Mouse (Mus musculus) spleen, adult 2 months (tissue): ENCODE data around the gene Dynlt1f. TPM values are rescaled to one million over a fixed set of nuclear protein-coding genes. Genes with fewer than 3 reads are reported as not detected.
"Not testable (repeated sequence)": the region's sequence is repeated elsewhere in the genome, so short reads cannot be mapped to it uniquely, and the experiment has no call there.

Experiments used
- DNase-seq, 2 experiments: peaks; one replicate each; pipeline versions ENCODE4 v3.0.0 to v3.0.0-alpha.2; 2012 to 2021; ENCODE audit warnings: low spot score in 2 of 2, low read depth in 1 of 2
- H3K27ac ChIP-seq: fragments of 200-500 bp; 2 replicates; pipeline ENCODE4 v1.5.1; 2012; ENCODE audit warnings: low read length, inconsistent platforms; ENCODE audit not compliant: insufficient read depth
- H3K27me3 ChIP-seq: fragments of 200-500 bp; 2 replicates; pipeline ENCODE4 v1.6.1; 2012; ENCODE audit warnings: mild to moderate bottlenecking, moderate library complexity, low read length, inconsistent platforms; ENCODE audit not compliant: control insufficient read depth, insufficient read depth
- H3K36me3 ChIP-seq: fragments of 200-500 bp; 2 replicates; pipeline ENCODE4 v1.6.1; 2012; ENCODE audit warnings: mild to moderate bottlenecking, low read length, inconsistent platforms; ENCODE audit not compliant: control insufficient read depth, insufficient read depth
- H3K4me1 ChIP-seq: fragments of 200-500 bp; 2 replicates; pipeline ENCODE4 v1.6.1; 2011; ENCODE audit warnings: inconsistent platforms; ENCODE audit not compliant: control insufficient read depth, insufficient read depth, insufficient read length
- H3K4me3 ChIP-seq: fragments of 200-500 bp; 2 replicates; pipeline ENCODE4 v1.5.1; 2011; ENCODE audit warnings: mild to moderate bottlenecking, inconsistent platforms; ENCODE audit not compliant: insufficient read depth, insufficient read length; ENCODE audit errors: extremely low read depth
- WGBS: fragments of 180-500 bp; shearing (Covaris S2); methylation state at CpG from one replicate; pipeline ENCODE4 v1.1.7; 2018; 5-methylcytosine and 5-hydroxymethylcytosine counted together
- polyA plus RNA-seq: library from polyadenylated mRNA; depleted of rRNA; stranded (reverse); fragments of >200 nt; gene quantifications from 2 replicates; pipeline ENCODE4 v1.2.3, GENCODE M21; 2012

The Dynlt1f gene
- polyA plus RNA-seq, 1 experiment: 41.8 TPM

GRCm38 (mm10) chr17:6661093-6661816 is 5.6 kb upstream of the Dynlt1f start:
- not testable (repeated sequence) for DNase-seq, H3K27me3 ChIP-seq, H3K27ac ChIP-seq, H3K4me3 ChIP-seq, H3K36me3 ChIP-seq, H3K4me1 ChIP-seq
- 24% methylated on average over 9 of the region's 11 CpGs for WGBS

GRCm38 (mm10) chr17:6660589-6660988 is 4.9 kb upstream of the Dynlt1f start:
- H3K4me1 ChIP-seq, H3K4me3 ChIP-seq, H3K27me3 ChIP-seq, DNase-seq, H3K36me3 ChIP-seq, H3K27ac ChIP-seq: not testable (repeated sequence)
- WGBS: 73% methylated on average over 6 of the region's 6 CpGs

GRCm38 (mm10) chr17:6658801-6659200 is 3.1 kb upstream of the Dynlt1f start, which contains the start of gene Sytl3:
Gene Sytl3, plus strand, starts transcription at chr17:6659093.
- 15% methylated on average over 5 of the region's 7 CpGs for WGBS
- not testable (repeated sequence) for H3K27ac ChIP-seq, H3K4me3 ChIP-seq, H3K27me3 ChIP-seq, H3K4me1 ChIP-seq, H3K36me3 ChIP-seq
- DNase-seq: peak in 1 of 2 experiments; percentile 33

GRCm38 (mm10) chr17:6656471-6656870 is 771 bp upstream of the Dynlt1f start:
- WGBS: 90% methylated on average over 1 of the region's 3 CpGs
- not testable (repeated sequence) for H3K4me3 ChIP-seq, DNase-seq, H3K27me3 ChIP-seq, H3K36me3 ChIP-seq, H3K27ac ChIP-seq, H3K4me1 ChIP-seq

- peak; percentile 30 to 38 for DNase-seq
- WGBS: under 1% methylated on average over 36 of the region's 36 CpGs
- not testable (repeated sequence) for H3K36me3 ChIP-seq, H3K27me3 ChIP-seq, H3K4me1 ChIP-seq
- H3K4me3 ChIP-seq: peak overlapping the region; percentile 67
- peak overlapping the region; percentile 64 for H3K27ac ChIP-seq
These were observed 601 bp downstream of the Dynlt1f start for GRCm38 (mm10) chr17:6655087-6655511.

- DNase-seq, H3K36me3 ChIP-seq, H3K4me1 ChIP-seq, H3K27ac ChIP-seq, H3K27me3 ChIP-seq, H3K4me3 ChIP-seq: not testable (repeated sequence)
- 87% methylated on average over 4 of the region's 5 CpGs for WGBS
These were observed 2.3 kb downstream of the Dynlt1f start for GRCm38 (mm10) chr17:6653341-6653946.

- H3K4me3 ChIP-seq, H3K27me3 ChIP-seq, H3K36me3 ChIP-seq, DNase-seq, H3K27ac ChIP-seq, H3K4me1 ChIP-seq: not testable (repeated sequence)
- WGBS: 94% methylated on average over 7 of the region's 7 CpGs
These were observed 4.7 kb downstream of the Dynlt1f start for GRCm38 (mm10) chr17:6650904-6651565.

GRCm38 (mm10) chr17:6647452-6647851 is 8.2 kb downstream of the Dynlt1f start:
- 98% methylated on average over 3 of the region's 3 CpGs for WGBS
- not testable (repeated sequence) for H3K4me1 ChIP-seq, H3K4me3 ChIP-seq, DNase-seq, H3K27ac ChIP-seq, H3K27me3 ChIP-seq, H3K36me3 ChIP-seq

- H3K4me1 ChIP-seq, H3K27ac ChIP-seq, H3K27me3 ChIP-seq, H3K4me3 ChIP-seq, DNase-seq, H3K36me3 ChIP-seq: not testable (repeated sequence)
- 93% methylated on average over 8 of the region's 8 CpGs for WGBS
These were observed 8.9 kb downstream of the Dynlt1f start for GRCm38 (mm10) chr17:6646841-6647240.

GRCm38 (mm10) chr17:6645668-6646067 is 10.0 kb downstream of the Dynlt1f start:
- not testable (repeated sequence) for H3K36me3 ChIP-seq, DNase-seq, H3K4me3 ChIP-seq, H3K4me1 ChIP-seq, H3K27me3 ChIP-seq, H3K27ac ChIP-seq
- WGBS: 83% methylated on average over 4 of the region's 4 CpGs
